Mouse (Mus musculus): ENCODE data around the gene Tcf7l2.

- no peak for TF ChIP-seq POLR2AphosphoS5 (IDR thresholded peaks at IDR 0.05; ENCODE audit: insufficient replicate concordance, low read depth, low read length)
- TF ChIP-seq CTCF (IDR thresholded peaks at IDR 0.05; ENCODE audit: low read depth, low read length): no peak
Observed at GRCm38 (mm10) chr19:55951397-55951796, 209.8 kb downstream of the Tcf7l2 start.

Data from G1E (cell line).